Mouse (Mus musculus): ENCODE data around the gene Cox4i1.

The Cox4i1 gene

DNA sequence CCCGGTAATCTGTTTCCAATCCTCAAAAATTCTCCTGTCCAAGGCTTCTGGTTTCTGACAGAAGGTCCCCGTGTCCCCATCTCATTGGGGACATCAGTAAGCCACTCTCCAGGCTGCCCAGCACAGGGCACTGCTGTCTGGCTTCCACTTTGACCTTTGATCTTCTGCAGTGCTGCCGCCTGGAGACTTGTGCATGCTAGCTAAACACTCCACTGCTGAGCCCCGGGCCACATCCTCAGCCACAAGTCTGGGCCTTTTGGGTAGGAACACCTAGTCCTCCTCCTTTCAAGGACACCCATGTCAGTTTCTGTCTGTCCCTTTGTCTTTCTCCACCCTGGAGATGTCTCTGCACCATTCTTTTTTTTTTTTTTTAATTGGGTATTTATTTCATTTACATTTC, 24.9 kb downstream of the Cox4i1 start:
- in situ Hi-C loops (cut with MboI, MseI): loop anchor here (25.0 kb wide), 1 partner anchor 394 kb away; the partner anchor contains the start of gene Foxf1

DNA sequence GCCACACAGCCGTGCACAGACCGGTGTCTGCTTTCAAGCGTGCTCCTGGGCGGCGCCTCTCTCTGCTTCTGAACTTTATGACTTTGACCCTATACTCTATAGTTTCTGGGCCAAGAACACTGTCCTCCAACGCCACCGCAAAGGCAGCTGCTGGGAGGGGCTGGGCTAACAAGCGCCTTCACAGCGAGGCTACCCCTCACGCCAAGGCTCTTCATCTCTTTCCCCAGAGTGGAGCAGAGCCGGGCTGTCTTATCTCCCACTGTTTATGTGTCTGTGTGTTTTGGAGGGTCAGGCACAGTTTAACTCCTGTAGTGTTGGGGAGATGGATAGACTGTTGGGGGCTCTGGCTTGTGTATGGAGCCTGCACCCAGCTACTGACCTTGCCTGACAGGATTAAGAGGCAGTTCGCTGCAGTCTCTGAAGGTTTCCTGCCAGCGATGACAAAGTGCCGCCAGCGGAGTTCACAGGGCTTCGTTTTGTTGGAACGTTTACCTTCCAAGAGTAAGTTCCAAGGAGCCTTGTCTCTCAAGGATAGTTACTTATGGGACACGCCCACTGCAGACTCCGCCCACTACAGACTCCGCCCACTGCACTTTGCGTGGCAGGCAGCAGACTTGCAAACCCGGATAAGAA, 26.0 kb downstream of the Cox4i1 start:
- in situ Hi-C loops (cut with MboI, MseI): loop anchor here (25.0 kb wide), 1 partner anchor 393 kb away; the partner anchor contains the start of gene Foxf1

DNA sequence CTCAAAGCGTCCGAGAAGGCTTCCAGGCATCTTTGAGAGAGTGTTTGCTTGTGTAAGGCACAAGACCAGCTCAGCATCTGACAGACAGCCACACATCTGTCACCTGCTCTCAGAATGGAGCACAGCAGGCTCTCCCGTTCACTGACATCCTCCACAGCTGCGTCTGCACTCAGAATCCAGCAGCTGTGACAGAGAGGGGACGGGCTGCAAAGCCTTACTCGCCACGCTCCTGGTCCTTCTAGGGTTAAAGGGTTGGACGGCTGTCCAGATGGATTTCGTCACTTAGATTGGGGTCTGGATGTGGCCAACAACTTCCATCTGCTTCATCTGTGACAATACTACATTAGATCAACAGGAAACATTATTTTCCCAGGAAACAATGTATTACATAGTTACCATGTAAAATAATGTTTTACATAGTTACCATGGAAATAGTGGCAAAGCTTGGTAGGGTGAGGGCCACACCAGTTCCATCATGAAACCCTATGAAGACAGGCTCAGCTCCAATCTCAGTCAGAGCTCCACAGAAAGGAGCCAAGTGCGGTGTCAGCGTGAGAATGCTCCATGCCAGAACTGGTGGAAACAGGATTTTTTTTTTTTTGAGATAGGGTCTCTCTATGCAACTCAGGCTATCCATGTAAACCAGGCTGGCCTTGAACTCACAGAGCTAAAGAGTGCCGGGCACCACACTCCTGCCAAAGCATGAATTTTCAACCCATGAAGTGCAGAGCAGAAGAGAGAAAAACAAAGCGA, 28.6 kb downstream of the Cox4i1 start:
- in situ Hi-C loops (cut with MboI, MseI): loop anchor here (5.0 to 25.0 kb wide), 2 partner anchors 36 to 391 kb away; partner anchors contain the start of gene Foxf1

DNA sequence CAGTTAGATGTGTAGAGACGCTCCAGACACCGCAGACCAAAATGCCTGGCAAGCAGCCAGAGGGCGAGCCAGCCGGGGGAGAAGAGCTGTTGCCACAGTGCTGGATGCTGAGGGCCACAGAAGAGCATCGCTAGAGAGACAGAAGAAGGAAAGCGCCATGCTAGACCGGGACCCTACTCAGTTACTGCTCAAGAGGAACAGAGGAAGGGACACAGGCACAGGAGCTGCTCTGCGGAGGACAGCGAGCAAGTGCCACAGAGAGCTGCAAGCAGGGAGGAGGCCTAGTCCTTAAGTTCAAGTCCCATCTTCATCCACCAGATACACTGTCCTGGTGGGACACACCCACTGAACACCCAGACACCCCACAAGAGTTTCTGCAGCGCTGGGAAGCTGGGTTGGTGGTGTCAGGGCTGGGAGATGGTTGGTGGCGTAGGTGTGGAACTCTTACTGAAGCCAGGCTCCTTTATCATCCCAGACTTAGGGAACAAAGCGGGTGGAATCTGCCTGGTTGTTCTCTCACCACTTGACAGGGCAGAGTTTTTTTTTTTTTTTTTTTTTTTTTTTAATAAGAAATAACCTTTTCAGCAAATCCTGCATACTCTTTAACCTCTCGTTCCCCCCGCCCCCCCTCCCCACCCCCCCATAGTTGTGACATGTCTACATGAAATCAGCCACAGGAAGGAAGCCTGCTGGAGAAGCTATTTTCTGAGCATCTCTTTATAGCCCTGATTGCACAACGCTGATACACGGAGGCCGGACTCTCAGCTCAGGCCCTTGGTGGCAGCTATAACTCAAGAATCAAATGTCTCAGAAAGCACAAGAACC, 29.3 kb downstream of the Cox4i1 start:
- in situ Hi-C loops (cut with MboI, MseI): loop anchor here (5.0 to 25.0 kb wide), 2 partner anchors 35 to 390 kb away; partner anchors contain the start of gene Foxf1

DNA sequence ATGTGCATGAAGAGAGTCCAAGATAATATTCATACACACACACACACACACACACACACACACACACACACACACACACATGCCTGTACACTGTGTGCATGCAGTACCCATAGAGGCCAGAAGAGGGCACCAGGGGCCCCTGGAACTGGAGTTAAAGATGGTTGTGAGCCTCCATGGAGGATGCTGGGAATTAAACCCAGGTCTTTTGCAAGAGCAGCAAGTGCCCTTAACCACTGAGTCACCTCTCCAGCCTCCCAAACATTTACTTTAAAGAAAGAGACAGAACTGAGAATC, 29.9 kb downstream of the Cox4i1 start:
- in situ Hi-C loops (cut with MboI, MseI): loop anchor here (5.0 to 25.0 kb wide), 2 partner anchors 34 to 389 kb away; partner anchors contain the start of gene Foxf1

DNA sequence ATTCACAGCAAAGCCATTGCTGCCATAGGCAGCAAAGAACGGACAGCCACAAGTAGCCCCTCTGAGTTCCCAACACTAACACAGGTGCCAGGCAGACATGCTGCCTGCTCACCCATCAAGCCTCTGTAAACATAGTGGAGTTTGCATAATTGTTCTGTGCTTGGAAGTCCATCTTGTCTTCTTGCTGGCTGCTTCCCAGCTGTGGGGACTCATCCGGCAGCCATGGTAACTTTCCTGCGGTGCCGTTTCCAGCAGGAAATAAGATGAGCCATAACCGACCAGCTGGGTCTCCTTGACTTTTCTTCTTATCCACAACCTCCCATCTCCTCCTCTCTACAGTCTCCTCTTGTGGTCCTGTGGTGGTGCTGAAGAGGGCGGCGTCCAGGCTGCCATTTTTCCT, 30.4 kb downstream of the Cox4i1 start:
- in situ Hi-C loops (cut with MboI, MseI): loop anchor here (5.0 to 25.0 kb wide), 2 partner anchors 34 to 389 kb away; partner anchors contain the start of gene Foxf1

DNA sequence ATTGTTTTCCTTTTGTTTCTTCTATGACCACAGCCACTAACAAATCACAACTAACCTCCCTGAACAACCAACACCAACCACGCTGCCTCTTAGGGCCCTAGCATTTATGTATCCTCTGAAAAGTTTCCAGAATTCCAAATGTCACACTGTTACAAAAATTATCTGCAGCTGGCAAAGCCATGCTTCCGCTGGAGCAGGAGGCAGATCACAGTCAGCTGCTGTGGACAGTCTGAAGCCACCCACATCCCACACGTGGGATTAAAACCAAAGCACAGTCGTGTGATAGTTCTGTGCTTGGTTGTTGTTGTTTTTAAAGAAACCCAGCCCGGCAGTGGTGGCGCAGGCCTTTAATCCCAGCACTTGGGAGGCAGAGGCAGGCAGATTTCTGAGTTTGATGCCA, 31.1 kb downstream of the Cox4i1 start:
- in situ Hi-C loops (cut with MboI, MseI): loop anchor here (5.0 to 25.0 kb wide), 2 partner anchors 33 to 388 kb away; partner anchors contain the start of gene Foxf1

DNA sequence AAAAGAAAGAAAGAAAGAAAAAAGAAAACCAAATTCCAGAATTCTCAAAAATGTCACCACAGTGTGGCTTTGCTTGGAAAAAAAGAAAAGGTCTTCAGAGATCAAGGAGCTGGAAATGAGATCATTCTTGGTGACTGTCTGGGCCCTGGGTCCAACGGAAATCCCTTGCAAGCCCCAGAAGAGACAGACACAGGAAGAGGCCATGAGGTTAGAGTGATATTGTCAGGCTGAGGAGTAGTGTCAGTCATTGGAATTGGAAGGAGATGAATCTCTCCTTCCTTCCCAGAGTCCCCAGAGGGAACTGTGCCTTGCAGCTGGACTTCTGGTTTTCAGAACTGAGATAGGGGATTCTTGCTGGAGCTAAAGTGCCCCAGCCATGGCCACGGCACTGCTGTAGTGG, 31.5 kb downstream of the Cox4i1 start:
- in situ Hi-C loops (cut with MboI, MseI): loop anchor here (5.0 to 25.0 kb wide), 2 partner anchors 33 to 388 kb away; partner anchors contain the start of gene Foxf1

DNA sequence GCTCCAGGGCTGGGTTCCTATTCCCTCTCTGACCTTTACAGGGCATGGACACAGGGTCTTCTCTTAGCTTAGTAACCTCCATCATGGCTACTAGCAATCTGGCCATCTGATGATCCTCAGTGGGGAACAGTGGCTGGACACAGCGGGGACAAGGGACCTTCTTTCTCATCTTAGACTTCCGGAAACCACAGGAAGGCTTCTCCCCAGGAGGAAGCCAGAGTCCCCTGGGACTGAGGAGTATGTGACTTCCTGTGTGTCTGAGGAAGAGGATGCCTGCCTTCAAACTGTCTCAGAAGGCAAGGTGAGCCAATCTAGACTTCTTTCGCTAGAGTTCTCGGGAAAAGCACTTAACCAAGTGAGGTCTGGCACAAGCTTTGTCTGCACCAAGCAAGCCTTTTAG, 32.0 kb downstream of the Cox4i1 start:
- in situ Hi-C loops (cut with MboI, MseI): loop anchor here (25.0 kb wide), 1 partner anchor 887 kb away; the partner anchor contains the start of genes Fbxo31 and Map1lc3b

DNA sequence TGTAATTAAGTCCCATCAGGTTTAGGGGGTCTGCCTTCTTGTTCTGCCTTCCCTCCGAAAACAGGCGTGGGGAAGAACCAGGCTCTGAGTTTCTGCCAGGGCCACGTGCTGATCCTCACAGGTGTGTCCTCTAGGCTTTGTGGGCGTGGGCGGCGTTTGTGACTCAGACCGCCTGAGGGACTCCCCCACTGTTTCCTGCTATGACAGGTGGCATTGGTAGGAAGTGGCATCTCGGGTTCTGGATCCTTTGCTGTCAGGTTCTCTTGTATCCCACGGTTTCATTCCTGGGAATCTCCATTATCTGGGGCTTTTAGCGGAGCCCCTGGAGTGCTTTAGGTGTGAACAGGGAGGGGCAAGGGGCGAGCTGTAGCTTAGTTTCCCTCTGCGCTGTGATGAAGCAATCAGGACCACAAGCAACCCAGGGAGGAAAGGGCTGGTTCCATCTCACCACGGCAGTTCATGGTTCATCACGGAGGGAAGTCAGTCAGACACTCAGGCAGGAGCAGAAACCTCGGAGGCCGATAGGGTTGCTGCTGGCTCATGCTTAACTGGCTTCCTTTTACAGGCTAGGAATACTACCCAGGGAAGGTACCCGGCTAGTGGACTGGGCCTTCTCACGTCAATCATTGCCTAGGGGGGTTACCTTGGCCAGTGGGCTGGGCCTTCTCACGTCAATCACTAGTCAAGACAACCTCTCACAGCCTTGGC, 33.9 kb downstream of the Cox4i1 start:
- in situ Hi-C loops (cut with MboI, MseI): loop anchor here (25.0 kb wide), 1 partner anchor 885 kb away; the partner anchor contains the start of genes Fbxo31 and Map1lc3b

DNA sequence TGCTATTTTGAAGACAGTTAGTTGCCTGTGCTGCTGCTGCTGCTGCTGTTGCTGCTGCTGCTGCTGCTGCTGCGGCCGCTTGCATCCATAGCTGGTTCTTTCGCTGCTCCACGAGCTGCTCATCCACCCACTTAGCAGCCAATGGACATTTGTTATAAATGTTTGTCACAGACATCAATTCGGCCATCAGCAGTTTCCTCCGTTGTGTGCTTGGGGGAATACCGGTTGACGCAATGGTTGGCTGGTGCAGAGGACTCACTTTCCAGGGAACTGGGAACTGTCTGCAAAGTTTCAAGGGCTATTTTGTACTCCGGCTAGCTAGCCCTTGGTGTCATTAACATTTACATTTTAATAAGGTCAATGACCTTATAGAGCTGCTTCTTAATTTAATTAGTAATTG, 36.2 kb downstream of the Cox4i1 start:
- in situ Hi-C loops (cut with MboI, MseI): loop anchor here (25.0 kb wide), 1 partner anchor 883 kb away; the partner anchor contains the start of genes Fbxo31 and Map1lc3b

DNA sequence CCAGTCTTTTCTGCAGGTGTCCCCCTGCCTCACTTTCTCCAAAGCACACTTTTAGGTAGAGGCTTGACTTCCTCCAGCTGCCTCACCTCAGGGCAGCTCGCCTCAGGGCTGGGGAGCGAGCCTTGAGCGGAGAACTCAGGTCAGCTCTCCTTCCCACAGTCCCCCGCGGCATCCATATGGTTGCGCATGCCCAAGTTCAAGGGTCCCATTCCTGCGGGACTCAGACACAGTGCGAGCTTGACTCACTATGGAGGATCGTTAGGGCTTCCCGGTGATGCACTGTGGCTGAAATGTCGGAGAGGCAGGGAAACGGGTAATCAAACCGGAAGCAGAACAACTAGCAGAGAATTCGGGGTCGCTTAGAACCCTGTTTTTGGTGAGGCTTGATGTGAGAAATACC, 37.1 kb downstream of the Cox4i1 start:
- in situ Hi-C loops (cut with MboI, MseI): loop anchor here (25.0 kb wide), 1 partner anchor 882 kb away; the partner anchor contains the start of genes Fbxo31 and Map1lc3b

DNA sequence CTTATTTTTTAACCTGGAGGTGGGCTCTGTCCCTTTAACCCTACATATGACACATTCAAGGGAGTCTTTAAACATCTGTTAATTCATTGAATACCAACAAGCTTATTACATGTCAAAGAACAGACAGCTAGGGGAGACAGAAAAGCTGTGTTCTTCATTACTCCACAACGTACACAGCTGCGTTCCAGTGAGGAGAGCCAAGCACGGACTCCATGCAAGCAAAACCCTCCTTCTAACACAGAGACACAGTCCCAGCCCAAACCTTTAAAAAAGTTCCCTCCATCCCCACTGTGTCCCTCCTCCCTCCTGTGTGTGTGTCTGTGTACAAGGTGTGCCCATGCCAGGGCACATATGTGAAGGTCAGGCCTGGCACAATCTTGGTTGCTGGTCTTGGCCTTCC, 38.2 kb downstream of the Cox4i1 start:
- in situ Hi-C loops (cut with MboI, MseI): loop anchor here (25.0 kb wide), 1 partner anchor 881 kb away; the partner anchor contains the start of genes Fbxo31 and Map1lc3b

DNA sequence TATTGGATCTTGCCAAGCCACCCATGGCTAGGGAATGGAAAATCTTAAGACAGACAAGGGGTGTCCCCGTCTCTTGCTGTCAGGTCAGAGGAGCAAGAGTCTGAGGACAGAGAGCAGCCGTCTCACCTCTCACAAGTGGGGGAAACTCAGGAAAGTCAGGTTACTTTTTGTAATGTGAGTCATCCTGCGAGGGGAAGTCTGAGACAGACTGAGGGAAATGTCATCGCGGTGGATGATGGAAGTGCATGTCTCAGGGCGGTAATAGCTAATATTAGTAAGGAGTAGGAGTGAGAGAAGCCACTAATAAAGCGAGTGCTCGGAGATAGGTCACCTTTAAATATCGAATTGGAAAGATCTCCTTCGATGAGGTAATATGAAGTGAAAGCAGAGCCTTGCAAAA, 41.2 kb downstream of the Cox4i1 start:
- in situ Hi-C loops (cut with MboI, MseI): loop anchor here (25.0 kb wide), 1 partner anchor 878 kb away; the partner anchor contains the start of genes Fbxo31 and Map1lc3b

DNA sequence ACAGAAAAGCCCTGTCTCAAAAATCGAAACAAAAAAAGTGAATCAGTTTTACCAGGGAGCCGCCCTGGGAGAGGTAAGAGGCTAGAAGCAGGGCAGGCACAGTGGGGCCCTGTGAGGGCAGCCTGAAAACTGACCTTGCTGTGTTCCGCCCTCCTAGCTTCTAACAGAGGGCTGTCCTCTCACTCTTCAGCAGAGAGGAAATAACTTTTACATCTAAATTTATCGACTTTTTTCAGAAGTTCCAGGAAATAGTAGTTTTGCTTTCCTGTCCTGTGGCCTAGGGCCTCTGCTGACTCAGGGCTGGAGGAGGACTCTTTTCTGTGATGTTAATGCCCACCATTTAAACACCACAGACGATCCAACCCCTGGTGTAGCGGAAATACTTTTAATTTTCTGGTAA, 47.2 kb downstream of the Cox4i1 start:
- in situ Hi-C loops (cut with MboI, MseI): loop anchor here (25.0 kb wide), 1 partner anchor 872 kb away; the partner anchor contains the start of genes Fbxo31 and Map1lc3b

DNA sequence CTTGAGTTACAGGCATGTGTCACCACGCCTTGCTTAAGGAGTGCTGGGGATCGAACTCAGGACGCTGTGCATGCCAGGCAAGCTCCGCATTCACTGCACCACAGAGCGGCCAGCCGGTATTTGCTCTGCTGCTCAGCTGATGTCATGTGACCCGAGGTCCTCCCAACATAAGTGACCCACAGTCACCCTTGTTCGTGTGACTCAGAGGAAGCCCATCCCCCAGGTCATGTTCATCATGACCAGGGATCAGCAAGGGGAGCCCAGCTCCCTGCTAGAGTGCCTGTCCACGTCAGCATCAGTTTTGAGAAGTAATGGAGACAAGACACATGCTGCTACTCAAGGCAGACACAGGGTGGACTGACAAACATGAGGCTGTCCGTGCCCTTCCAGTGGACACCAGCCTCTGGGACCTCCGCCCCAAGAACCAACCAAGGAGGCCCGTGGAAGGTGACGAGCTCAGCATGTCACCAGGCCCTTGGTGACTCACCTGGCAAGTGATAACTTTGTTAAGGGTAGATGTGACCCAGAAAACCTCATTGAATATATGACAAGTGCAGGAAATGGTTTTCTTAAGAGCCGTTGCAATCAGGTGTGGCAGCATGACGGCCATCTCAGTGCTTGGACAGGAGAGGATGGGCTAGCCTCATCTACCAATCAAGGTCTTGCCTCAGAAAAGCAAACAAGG, 48.1 kb downstream of the Cox4i1 start:
- in situ Hi-C loops (cut with MboI, MseI): loop anchor here (25.0 kb wide), 1 partner anchor 871 kb away; the partner anchor contains the start of genes Fbxo31 and Map1lc3b

DNA sequence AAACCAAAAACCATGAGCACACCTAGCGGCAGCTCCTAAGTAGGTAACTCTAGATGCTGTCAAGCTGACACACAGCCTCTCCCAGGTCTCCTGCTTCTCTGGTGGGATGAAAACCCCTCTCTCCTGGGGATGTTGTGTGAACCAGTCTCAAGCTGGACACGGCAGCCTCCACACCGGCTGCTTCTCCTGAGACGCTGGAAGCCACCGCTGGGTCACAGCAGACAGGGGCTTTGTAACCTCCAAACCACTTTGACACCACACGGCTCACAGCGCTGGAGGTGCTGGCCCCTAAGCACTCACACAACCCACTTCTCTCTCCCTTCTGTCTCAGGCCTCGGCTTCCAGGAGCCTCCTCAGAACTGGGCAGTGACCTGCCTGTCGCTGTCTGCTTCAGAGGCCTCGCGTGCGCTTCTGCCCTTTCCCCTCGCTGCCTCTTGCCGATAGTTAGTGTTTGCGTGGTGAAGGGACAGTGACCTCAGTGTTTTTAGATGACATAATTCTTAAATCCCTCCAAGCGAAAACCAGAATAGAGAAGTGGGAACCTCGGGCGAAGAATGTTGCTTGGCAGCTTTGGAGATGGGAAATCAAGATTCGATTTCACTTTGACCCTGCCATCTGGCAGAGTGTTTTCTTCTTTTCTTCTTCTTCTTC, 51.7 kb downstream of the Cox4i1 start:
- in situ Hi-C loops (cut with MboI, MseI): loop anchor here (25.0 kb wide), 1 partner anchor 868 kb away; the partner anchor contains the start of genes Fbxo31 and Map1lc3b

DNA sequence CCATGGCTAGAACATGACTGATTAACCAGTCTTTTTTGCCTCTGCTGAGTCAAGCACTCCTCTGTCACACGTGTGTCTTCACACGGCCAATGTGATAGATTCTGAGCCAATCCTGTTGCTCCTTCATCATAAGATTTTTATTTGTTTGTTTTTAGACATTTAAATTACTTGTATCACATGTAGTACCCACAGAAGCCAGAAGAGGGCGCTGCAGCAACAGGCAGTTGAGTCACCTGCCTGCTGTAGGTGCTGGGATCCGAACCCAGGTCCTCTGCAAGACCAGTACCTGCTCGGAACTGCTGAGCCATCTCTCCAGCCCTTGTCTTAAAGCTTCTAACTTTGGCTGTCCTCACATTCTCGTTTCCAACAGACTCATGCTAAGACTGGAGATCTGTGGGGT, 55.0 kb downstream of the Cox4i1 start:
- in situ Hi-C loops (cut with MboI, MseI): loop anchor here (25.0 kb wide), 1 partner anchor 864 kb away; the partner anchor contains the start of genes Fbxo31 and Map1lc3b
